In the genomic region with DNA sequence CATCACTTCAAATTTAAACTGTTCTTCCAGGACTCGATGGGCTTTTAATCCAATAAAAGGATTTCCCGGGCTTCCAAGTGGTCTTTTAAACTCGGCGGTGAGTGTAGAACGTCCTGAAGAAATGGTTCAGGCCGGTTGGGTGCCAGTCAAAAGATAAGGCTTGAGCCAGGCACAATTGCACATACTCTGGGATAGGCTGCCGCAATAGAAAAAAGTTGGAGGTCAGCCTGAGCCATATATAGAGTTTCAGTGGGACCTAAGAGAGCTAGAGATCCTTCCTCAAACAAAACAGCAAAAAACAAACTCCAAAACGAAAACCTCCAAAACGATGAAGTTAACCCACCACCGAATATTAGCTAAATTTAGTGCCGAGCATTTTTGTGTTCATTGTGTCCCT, we compare ENCODE assay signal across 9 mouse cellular contexts. TPM values are rescaled to one million over a fixed set of nuclear protein-coding genes. Genes with fewer than 3 reads are reported as not detected.
DNase-seq lines count a peak whose midpoint lies in the region; ATAC-seq and TF ChIP-seq lines count a peak whose summit lies in the region.
"Had no signal": no experiment of that assay in that cellular context is flagged by ENCODE, and none has a peak within 500 bp of the region (broad histone marks: within the 10 kb centered on the region; RNA-seq: fewer than 3 reads in every experiment).

No protein-coding gene starts in this region.

- no peaks in the 10 kb centered on the region for H3K27me3 ChIP-seq in forebrain, embryonic 12.5 days
- no peaks in the 10 kb centered on the region for H3K27me3 ChIP-seq in hindbrain, embryonic 16.5 days (replicated peaks; ENCODE audit: control insufficient read depth, insufficient read depth, low read length)
- no peaks in the 10 kb centered on the region for H3K27me3 ChIP-seq in myocyte (ENCODE audit: control insufficient read depth, insufficient read depth, insufficient read length)

- H3K36me3 ChIP-seq in forebrain, embryonic 12.5 days (replicated peaks): no peaks in the 10 kb centered on the region
- no peaks in the 10 kb centered on the region for H3K36me3 ChIP-seq in hindbrain, embryonic 16.5 days (ENCODE audit: control insufficient read depth, insufficient read depth, low read length)
- H3K36me3 ChIP-seq in myocyte (ENCODE audit: control insufficient read depth, insufficient read depth): no peaks in the 10 kb centered on the region

- H3K4me1 ChIP-seq in forebrain, embryonic 12.5 days: peaks cover 12% of the 10 kb centered on the region; the same call in 1 of the 2 replicates
- peaks cover 12% of the 10 kb centered on the region for H3K4me1 ChIP-seq in hindbrain, embryonic 16.5 days (ENCODE audit: control insufficient read depth, insufficient read depth, low read depth, low read length)

- H3K4me3 ChIP-seq in forebrain, embryonic 12.5 days (replicated peaks): no peak overlapping the region
- peak overlapping the region; percentile 98; the same call in 1 of the 2 replicates for H3K4me3 ChIP-seq in hindbrain, embryonic 16.5 days (ENCODE audit: low read length)
- H3K4me3 ChIP-seq in myocyte: peak overlapping the region; percentile 45

- DNase-seq in kidney, adult 9 months: peak; percentile 18
- DNase-seq in kidney, postnatal 14 days: no peak
- DNase-seq in spleen, adult 12 weeks (ENCODE audit: low spot score): no peak
- DNase-seq in layer of hippocampus, postnatal 10 days (ENCODE audit: low spot score in 2 of 2): no peak
- DNase-seq in cerebellum, adult 11 months: no peak
- DNase-seq: right cerebral cortex, postnatal 25 days had no signal

- no peaks in the 10 kb centered on the region for H3K9me3 ChIP-seq in forebrain, embryonic 12.5 days
- H3K9me3 ChIP-seq in hindbrain, embryonic 16.5 days (ENCODE audit: control insufficient read depth, low read length): no peaks in the 10 kb centered on the region

- WGBS in forebrain, embryonic 12.5 days: 49% methylated on average over 11 of the region's 11 CpGs
- WGBS in hindbrain, embryonic 16.5 days: 72% methylated on average over 11 of the region's 11 CpGs

- peaks cover 9% of the 10 kb centered on the region for H3K79me2 ChIP-seq in myocyte (ENCODE audit: control insufficient read depth, insufficient read depth)

- H3K27ac ChIP-seq in forebrain, embryonic 12.5 days: no peak overlapping the region
- H3K27ac ChIP-seq in hindbrain, embryonic 16.5 days (ENCODE audit: low read depth, low read length): no peak overlapping the region

- no peak for TF ChIP-seq POLR2A in myocyte (IDR thresholded peaks at IDR 0.05; ENCODE audit: insufficient read length, low read depth)

- no peak for ATAC-seq in forebrain, embryonic 12.5 days (ENCODE audit: low FRiP score)
- ATAC-seq in hindbrain, embryonic 16.5 days: no peak

- no peak overlapping the region for H3K9ac ChIP-seq in forebrain, embryonic 12.5 days
- no peak overlapping the region for H3K9ac ChIP-seq in hindbrain, embryonic 16.5 days (ENCODE audit: low read depth, low read length)

- H3K4me2 ChIP-seq in forebrain, embryonic 12.5 days: peak overlapping the region; percentile 66
- H3K4me2 ChIP-seq in hindbrain, embryonic 16.5 days (ENCODE audit: low read length): peak overlapping the region; percentile 71
- H3K4me2 ChIP-seq in myocyte (ENCODE audit: low read depth): peak overlapping the region; percentile 99

- H3ac ChIP-seq in myocyte (ENCODE audit: control insufficient read depth, insufficient read length): no peak overlapping the region

TF ChIP-seq in myocyte, 11 proteins besides CTCF, POLR2A, EP300 and RAD21:
- TF ChIP-seq USF1 (IDR thresholded peaks at IDR 0.05; ENCODE audit: low read depth): no peak
- no peak for TF ChIP-seq TCF3 (IDR thresholded peaks at IDR 0.05; ENCODE audit: insufficient read length, low read depth)
- TF ChIP-seq REST (IDR thresholded peaks at IDR 0.05; ENCODE audit: insufficient read depth, insufficient read length): no peak
- no peak for TF ChIP-seq E2F4 (IDR thresholded peaks at IDR 0.05; ENCODE audit: insufficient read depth)
- no peak for TF ChIP-seq SRF (IDR thresholded peaks at IDR 0.05; ENCODE audit: control insufficient read depth, insufficient read length, low read depth)
- no peak for TF ChIP-seq CEBPB (IDR thresholded peaks at IDR 0.05; ENCODE audit: insufficient read depth, poor library complexity, severe bottlenecking)
- TF ChIP-seq MYOG (IDR thresholded peaks at IDR 0.05; ENCODE audit: control insufficient read depth in 1 of 3, insufficient read depth in 1 of 3, insufficient read length in 2 of 3, low read depth in 2 of 3): no peak
- no peak for TF ChIP-seq MAX (IDR thresholded peaks at IDR 0.05; ENCODE audit: low read depth)

RNA-seq across cellular contexts. Expression of a gene that starts 0.7 kb away (rescaled TPM):
- 225 and 233 TPM in 2 replicates for polyA plus RNA-seq in forebrain, embryonic 12.5 days (2016; fragmentation: Nextera tagmentation; extraction: Ambion mirVana)
- polyA plus RNA-seq in hindbrain, embryonic 16.5 days (2015; fragmentation: Nextera tagmentation; extraction: Ambion mirVana): 412 and 495 TPM in 2 replicates
- polyA plus RNA-seq in myocyte (2012; fragmentation: generic; extraction: Trizol): 40.4 TPM
- 100 to 1,000 TPM; 498 to 543 TPM for total RNA-seq in layer of hippocampus, postnatal 10 days (2021)

RNA-seq across cellular contexts. Expression of a gene that starts 30.0 kb away (rescaled TPM):
- 57.0 and 62.5 TPM in 2 replicates for polyA plus RNA-seq in forebrain, embryonic 12.5 days (2016; fragmentation: Nextera tagmentation; extraction: Ambion mirVana)
- polyA plus RNA-seq in hindbrain, embryonic 16.5 days (2015; fragmentation: Nextera tagmentation; extraction: Ambion mirVana): 34.4 and 41.6 TPM in 2 replicates
- 5.9 TPM for polyA plus RNA-seq in myocyte (2012; fragmentation: generic; extraction: Trizol)
- total RNA-seq in layer of hippocampus, postnatal 10 days (2021): 10 to 100 TPM; 41.9 to 43.4 TPM

RNA-seq across cellular contexts. Expression of a gene that starts 46.1 kb away (rescaled TPM):
- polyA plus RNA-seq in forebrain, embryonic 12.5 days (2016; fragmentation: Nextera tagmentation; extraction: Ambion mirVana): 4.9 and 7.4 TPM in 2 replicates
- polyA plus RNA-seq in hindbrain, embryonic 16.5 days (2015; fragmentation: Nextera tagmentation; extraction: Ambion mirVana): 9.1 and 10.0 TPM in 2 replicates
- polyA plus RNA-seq in myocyte (2012; fragmentation: generic; extraction: Trizol): 14.4 TPM
- 10 to 100 TPM in 1 of 2 experiments, 1 to 10 TPM in 1; 8.0 to 10.6 TPM for total RNA-seq in layer of hippocampus, postnatal 10 days (2021)
